ENCODE assay signal across 15 mouse cellular contexts in the genomic region with DNA sequence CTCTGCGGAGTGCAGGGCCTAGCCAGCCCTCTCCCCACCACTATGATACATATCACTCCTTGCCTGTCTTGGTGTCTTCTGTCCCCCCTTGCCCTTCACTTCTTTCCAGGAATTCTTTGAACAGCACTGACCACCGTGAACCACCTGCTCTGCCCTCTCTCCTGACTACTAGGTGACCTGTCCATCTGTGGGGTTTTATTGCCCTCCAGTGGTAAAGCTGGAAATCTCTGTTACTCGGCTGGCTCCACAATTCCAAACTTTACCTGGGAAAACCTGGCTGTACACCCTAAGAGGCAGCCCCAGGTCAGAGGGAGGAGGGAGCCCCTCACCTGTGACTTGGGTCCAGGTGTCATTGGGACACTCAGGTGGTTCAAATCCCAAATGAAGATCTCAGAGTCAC. TPM values are rescaled to one million over a fixed set of nuclear protein-coding genes. Genes with fewer than 3 reads are reported as not detected.
DNase-seq lines count a peak whose midpoint lies in the region; ATAC-seq and TF ChIP-seq lines count a peak whose summit lies in the region.
"Had no signal": no experiment of that assay in that cellular context is flagged by ENCODE, and none has a peak within 500 bp of the region (broad histone marks: within the 10 kb centered on the region; RNA-seq: fewer than 3 reads in every experiment).

No protein-coding gene starts in this region.

- no peak overlapping the region for H3K9ac ChIP-seq in heart, adult 2 months (ENCODE audit: low read depth, low read length)
- H3K9ac ChIP-seq in heart, embryonic 11.5 days (ENCODE audit: low read depth, low read length) = no peak overlapping the region
- H3K9ac ChIP-seq in liver, adult 2 months (ENCODE audit: low read depth, low read length) = no peak overlapping the region
- no peak overlapping the region for H3K9ac ChIP-seq in liver, embryonic 12.5 days
- no peak overlapping the region for H3K9ac ChIP-seq in ES-Bruce4 (ENCODE audit: low read depth, poor library complexity, severe bottlenecking)

- no peaks in the 10 kb centered on the region for H3K79me2 ChIP-seq in heart, adult 2 months (replicated peaks; ENCODE audit: control insufficient read depth, insufficient read depth, low read length)
- H3K79me2 ChIP-seq in liver, adult 2 months (ENCODE audit: control insufficient read depth, insufficient read depth, low read length) = no peaks in the 10 kb centered on the region

- peak; percentile 52 for TF ChIP-seq CTCF in heart, adult 2 months (IDR thresholded peaks at IDR 0.05)
- TF ChIP-seq CTCF in liver, adult 2 months (IDR thresholded peaks at IDR 0.05; ENCODE audit: low read depth, low read length) = 0 out of 2 replicates have a peak, but pooled peaks have one; percentile 0
- TF ChIP-seq CTCF in ES-Bruce4 (IDR thresholded peaks at IDR 0.05; ENCODE audit: low read depth, low read length) = peak; percentile 33

- no peaks in the 10 kb centered on the region for H3K27me3 ChIP-seq in heart, adult 2 months (ENCODE audit: control insufficient read depth, insufficient read depth, low read length)
- peaks cover 9% of the 10 kb centered on the region for H3K27me3 ChIP-seq in heart, embryonic 11.5 days (ENCODE audit: control insufficient read depth, insufficient read depth, low read length)
- no peaks in the 10 kb centered on the region for H3K27me3 ChIP-seq in liver, adult 2 months (ENCODE audit: control insufficient read depth, insufficient read depth, low read length)
- H3K27me3 ChIP-seq in liver, embryonic 12.5 days (replicated peaks) = 0 out of 2 replicates have a peak, but pooled peaks cover 10% of the 10 kb centered on the region
- H3K27me3 ChIP-seq in ES-Bruce4 (ENCODE audit: control insufficient read depth, insufficient read depth, low read length, poor library complexity, severe bottlenecking) = no peaks in the 10 kb centered on the region

- H3K4me2 ChIP-seq in heart, embryonic 11.5 days = no peak overlapping the region
- no peak overlapping the region for H3K4me2 ChIP-seq in liver, embryonic 12.5 days

- 38% methylated on average over 3 of the region's 3 CpGs for WGBS in heart, adult 2 months
- 34% methylated on average over 3 of the region's 3 CpGs for WGBS in heart, embryonic 11.5 days (ENCODE audit: insufficient replicate concordance)
- 68% methylated on average over 3 of the region's 3 CpGs for WGBS in liver, adult 2 months
- 36% methylated on average over 3 of the region's 3 CpGs for WGBS in liver, embryonic 12.5 days (ENCODE audit: insufficient replicate concordance)

- H3K9me3 ChIP-seq in heart, embryonic 11.5 days (replicated peaks; ENCODE audit: control insufficient read depth, low read length) = no peaks in the 10 kb centered on the region
- 0 out of 2 replicates have a peak, but pooled peaks cover 4% of the 10 kb centered on the region for H3K9me3 ChIP-seq in liver, embryonic 12.5 days (replicated peaks)
- no peaks in the 10 kb centered on the region for H3K9me3 ChIP-seq in ES-Bruce4 (replicated peaks; ENCODE audit: control insufficient read depth, insufficient read depth, low read length, poor library complexity, severe bottlenecking)

- TF ChIP-seq EP300 in heart, adult 2 months (IDR thresholded peaks at IDR 0.05; ENCODE audit: insufficient read depth, low read depth, low read length) = no peak
- TF ChIP-seq EP300 in ES-Bruce4 (IDR thresholded peaks at IDR 0.05; ENCODE audit: insufficient read depth, low read depth, low read length) = no peak

- TF ChIP-seq POLR2A in heart, adult 2 months (IDR thresholded peaks at IDR 0.05; ENCODE audit: insufficient read depth, low read depth, low read length) = no peak
- no peak for TF ChIP-seq POLR2A in liver, adult 2 months (IDR thresholded peaks at IDR 0.05; ENCODE audit: extremely low read depth, insufficient read depth, low read length)
- no peak for TF ChIP-seq POLR2A in ES-Bruce4 (IDR thresholded peaks at IDR 0.05; ENCODE audit: insufficient read depth, low read length)

- intact Hi-C loops in heart, adult 2 months (cut with DNase I) = no loop called here

- no peaks in the 10 kb centered on the region for H3K4me1 ChIP-seq in heart, adult 2 months (ENCODE audit: control insufficient read depth, insufficient read depth, low read length)
- no peaks in the 10 kb centered on the region for H3K4me1 ChIP-seq in heart, embryonic 11.5 days (ENCODE audit: control insufficient read depth, insufficient read depth, low read length)
- no peaks in the 10 kb centered on the region for H3K4me1 ChIP-seq in liver, adult 2 months (ENCODE audit: control insufficient read depth, insufficient read depth, low read length)
- H3K4me1 ChIP-seq in liver, embryonic 12.5 days = no peaks in the 10 kb centered on the region
- no peaks in the 10 kb centered on the region for H3K4me1 ChIP-seq in ES-Bruce4 (ENCODE audit: control insufficient read depth, insufficient read depth, low read length)

- ATAC-seq in heart, embryonic 11.5 days (replicated peaks; ENCODE audit: insufficient number of reproducible peaks, low FRiP score, low TSS enrichment) = no peak
- no peak for ATAC-seq in liver, embryonic 12.5 days

- no peak for DNase-seq in heart, adult 2 months
- DNase-seq in liver, adult 2 months (ENCODE audit: extremely low read depth, low read depth, low spot score) = no peak
- peak; percentile 42 for DNase-seq in embryo, embryonic 9.5 days (ENCODE audit: extremely low spot score)
- DNase-seq in urinary bladder, postnatal 4 days (ENCODE audit: low spot score in 2 of 2) = no peak
- DNase-seq in left cerebral cortex, adult 18-20 months (ENCODE audit: low spot score in 2 of 2) = no peak
- DNase-seq: adrenal gland, adult 2 months; cerebellum, adult 9-11 months; heart, postnatal 4 days had no signal

- no peak overlapping the region for H3K4me3 ChIP-seq in heart, adult 2 months
- no peak overlapping the region for H3K4me3 ChIP-seq in heart, embryonic 11.5 days (ENCODE audit: low read depth, low read length)
- H3K4me3 ChIP-seq in liver, adult 2 months (ENCODE audit: insufficient read depth, low read depth, low read length) = no peak overlapping the region
- H3K4me3 ChIP-seq in liver, embryonic 12.5 days = no peak overlapping the region
- no peak overlapping the region for H3K4me3 ChIP-seq in ES-Bruce4 (ENCODE audit: low read depth, low read length)

- no peak overlapping the region for H3K27ac ChIP-seq in heart, adult 2 months
- H3K27ac ChIP-seq in heart, embryonic 11.5 days (ENCODE audit: low read depth, low read length) = no peak overlapping the region
- H3K27ac ChIP-seq in liver, adult 2 months (replicated peaks; ENCODE audit: insufficient read depth, low read depth, low read length) = no peak overlapping the region
- H3K27ac ChIP-seq in liver, embryonic 12.5 days = no peak overlapping the region
- no peak overlapping the region for H3K27ac ChIP-seq in ES-Bruce4 (ENCODE audit: insufficient read depth, low read length)

- H3K36me3 ChIP-seq in heart, adult 2 months (ENCODE audit: control insufficient read depth, insufficient read depth, low read length) = no peaks in the 10 kb centered on the region
- H3K36me3 ChIP-seq in heart, embryonic 11.5 days (ENCODE audit: control insufficient read depth, insufficient read depth, low read length) = no peaks in the 10 kb centered on the region
- peaks cover 9% of the 10 kb centered on the region for H3K36me3 ChIP-seq in liver, adult 2 months (ENCODE audit: control insufficient read depth, insufficient read depth, low read length)
- no peaks in the 10 kb centered on the region for H3K36me3 ChIP-seq in liver, embryonic 12.5 days
- H3K36me3 ChIP-seq in ES-Bruce4 (ENCODE audit: control insufficient read depth, insufficient read depth, low read length, poor library complexity, severe bottlenecking) = no peaks in the 10 kb centered on the region

RNA-seq across cellular contexts. Expression of a gene that starts 10.3 kb away (rescaled TPM):
- 10 to 100 TPM in 1 of 2 experiments, 1 to 10 TPM in 1; 8.4 to 10.5 TPM for total RNA-seq in heart, adult 2 months (2021)
- polyA plus RNA-seq in heart, adult 2 months (2012; rRNA removed) = 16.9 and 18.5 TPM in 2 replicates
- polyA plus RNA-seq in heart, embryonic 11.5 days (2014; fragmentation: Nextera tagmentation; extraction: Ambion mirVana) = 1.1 and 1.2 TPM in 2 replicates
- total RNA-seq in liver, adult 2 months (2014; rRNA removed) = 1.7 and 1.9 TPM in 2 replicates
- polyA plus RNA-seq in liver, adult 2 months (2012; rRNA removed) = 5.8 and 8.6 TPM in 2 replicates
- polyA plus RNA-seq in liver, embryonic 12.5 days (2016; fragmentation: Nextera tagmentation; extraction: Ambion mirVana) = 0.36 and 0.38 TPM in 2 replicates
- 1.8 and 2.1 TPM in 2 replicates for polyA plus RNA-seq in ES-Bruce4 (2011; ENCODE audit: insufficient read depth, insufficient read length, low read depth, missing spikeins)
- under 1 TPM; 0.19 to 0.56 TPM for total RNA-seq in left cerebral cortex, adult 18-20 months (2021)

RNA-seq across cellular contexts. Expression of a gene that starts 17.3 kb away (rescaled TPM):
- not detected for total RNA-seq in heart, adult 2 months (2021)
- polyA plus RNA-seq in heart, adult 2 months (2012; rRNA removed) = not detected in 2 replicates
- not detected in 2 replicates for polyA plus RNA-seq in heart, embryonic 11.5 days (2014; fragmentation: Nextera tagmentation; extraction: Ambion mirVana)
- not detected in 2 replicates for total RNA-seq in liver, adult 2 months (2014; rRNA removed)
- polyA plus RNA-seq in liver, adult 2 months (2012; rRNA removed) = not detected in 2 replicates
- polyA plus RNA-seq in liver, embryonic 12.5 days (2016; fragmentation: Nextera tagmentation; extraction: Ambion mirVana) = not detected in 2 replicates
- not detected in 2 replicates for polyA plus RNA-seq in ES-Bruce4 (2011; ENCODE audit: insufficient read depth, insufficient read length, low read depth, missing spikeins)
- not detected for total RNA-seq in left cerebral cortex, adult 18-20 months (2021)
- total RNA-seq: adrenal gland, adult 2 months; heart, postnatal 4 days; layer of hippocampus, postnatal 14 days had no signal
- polyA plus RNA-seq: adrenal gland, adult 2 months; gonadal fat pad, adult 2 months; liver, embryonic 16.5 days had no signal

RNA-seq across cellular contexts. Expression of a gene that starts 19.9 kb away (rescaled TPM):
- total RNA-seq in heart, adult 2 months (2021) = 1,000 to 10,000 TPM; 1,693 to 1,987 TPM
- 2,415 and 3,048 TPM in 2 replicates for polyA plus RNA-seq in heart, adult 2 months (2012; rRNA removed)
- polyA plus RNA-seq in heart, embryonic 11.5 days (2014; fragmentation: Nextera tagmentation; extraction: Ambion mirVana) = 826 and 917 TPM in 2 replicates
- total RNA-seq in liver, adult 2 months (2014; rRNA removed) = 368 and 394 TPM in 2 replicates
- 554 and 570 TPM in 2 replicates for polyA plus RNA-seq in liver, adult 2 months (2012; rRNA removed)
- polyA plus RNA-seq in liver, embryonic 12.5 days (2016; fragmentation: Nextera tagmentation; extraction: Ambion mirVana) = 381 and 395 TPM in 2 replicates
- 181 and 191 TPM in 2 replicates for polyA plus RNA-seq in ES-Bruce4 (2011; ENCODE audit: insufficient read depth, insufficient read length, low read depth, missing spikeins)
- 100 to 1,000 TPM; 368 to 386 TPM for total RNA-seq in left cerebral cortex, adult 18-20 months (2021)

RNA-seq across cellular contexts. Expression of a gene that starts 27.3 kb away (rescaled TPM):
- 10 to 100 TPM; 51.1 to 55.5 TPM for total RNA-seq in heart, adult 2 months (2021)
- polyA plus RNA-seq in heart, adult 2 months (2012; rRNA removed) = 23.6 and 49.8 TPM in 2 replicates
- polyA plus RNA-seq in heart, embryonic 11.5 days (2014; fragmentation: Nextera tagmentation; extraction: Ambion mirVana) = 24.6 and 25.5 TPM in 2 replicates
- total RNA-seq in liver, adult 2 months (2014; rRNA removed) = 8.8 and 11.0 TPM in 2 replicates
- 8.8 and 10.6 TPM in 2 replicates for polyA plus RNA-seq in liver, adult 2 months (2012; rRNA removed)
- 18.0 and 18.3 TPM in 2 replicates for polyA plus RNA-seq in liver, embryonic 12.5 days (2016; fragmentation: Nextera tagmentation; extraction: Ambion mirVana)
- polyA plus RNA-seq in ES-Bruce4 (2011; ENCODE audit: insufficient read depth, insufficient read length, low read depth, missing spikeins) = 26.7 and 29.6 TPM in 2 replicates
- 10 to 100 TPM; 33.5 to 34.2 TPM for total RNA-seq in left cerebral cortex, adult 18-20 months (2021)

RNA-seq across cellular contexts. Expression of a gene that starts 42.1 kb away (rescaled TPM):
- not detected for total RNA-seq in heart, adult 2 months (2021)
- not detected in 2 replicates for polyA plus RNA-seq in heart, adult 2 months (2012; rRNA removed)
- polyA plus RNA-seq in heart, embryonic 11.5 days (2014; fragmentation: Nextera tagmentation; extraction: Ambion mirVana) = not detected in 2 replicates
- not detected in 2 replicates for total RNA-seq in liver, adult 2 months (2014; rRNA removed)
- polyA plus RNA-seq in liver, adult 2 months (2012; rRNA removed) = not detected in 2 replicates
- polyA plus RNA-seq in liver, embryonic 12.5 days (2016; fragmentation: Nextera tagmentation; extraction: Ambion mirVana) = not detected in 2 replicates
- not detected in 2 replicates for polyA plus RNA-seq in ES-Bruce4 (2011; ENCODE audit: insufficient read depth, insufficient read length, low read depth, missing spikeins)
- under 1 TPM in 1 of 2 experiments, not detected in 1; 0.16 TPM for total RNA-seq in left cerebral cortex, adult 18-20 months (2021)
- total RNA-seq: heart, postnatal 4 days had no signal
- polyA plus RNA-seq: liver, embryonic 16.5 days; stomach, embryonic 16.5 days had no signal

Comparison
In these comparisons a context has a peak if more than half of its experiments do, and no peak if none do; other contexts are left out.
1. CTCF ChIP-seq: peak in every context shown above with its lines; median percentile 52 in heart, adult 2 months; 33 in ES-Bruce4; 0 in liver, adult 2 months.